In the genomic region with DNA sequence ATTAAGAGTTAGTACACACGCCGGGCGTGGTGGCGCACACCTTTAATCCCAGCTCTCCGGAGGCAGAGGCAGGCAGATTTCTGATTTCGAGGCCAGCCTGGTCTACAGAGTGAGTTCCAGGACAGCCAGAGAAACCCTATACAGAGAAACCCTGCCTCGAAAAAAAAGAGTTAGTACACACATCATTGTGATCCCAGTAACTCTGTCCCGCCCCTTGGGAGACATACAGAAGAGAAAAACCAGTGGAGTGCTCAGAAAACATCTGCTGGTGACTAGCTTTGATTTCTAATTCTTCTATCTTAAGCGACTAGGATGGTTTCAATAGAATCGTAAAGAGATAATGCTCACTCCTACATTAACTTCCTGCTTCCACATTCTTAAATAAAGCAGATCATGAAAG, we compare ENCODE assay signal across 9 mouse cellular contexts. TPM values are rescaled to one million over a fixed set of nuclear protein-coding genes. Genes with fewer than 3 reads are reported as not detected.
A peak's percentile ranks its signal among the peaks of the same experiment; 100 is the strongest.
DNase-seq lines count a peak whose midpoint lies in the region; ATAC-seq and TF ChIP-seq lines count a peak whose summit lies in the region.
"Not testable (repeated sequence)": the region's sequence is repeated elsewhere in the genome, so short reads cannot be mapped to it uniquely, and the experiment has no call there.
"Had no signal": no experiment of that assay in that cellular context is flagged by ENCODE, and none has a peak within 500 bp of the region (broad histone marks: within the 10 kb centered on the region; RNA-seq: fewer than 3 reads in every experiment).

No protein-coding gene starts in this region.

- WGBS in embryonic facial prominence, embryonic 14.5 days: 73% methylated on average over 10 of the region's 10 CpGs
- WGBS in hindbrain, embryonic 13.5 days: 81% methylated on average over 10 of the region's 10 CpGs
- WGBS in kidney, embryonic 16.5 days: 79% methylated on average over 10 of the region's 10 CpGs
- 69% methylated on average over 10 of the region's 10 CpGs for WGBS in liver, embryonic 16.5 days (ENCODE audit: insufficient replicate concordance)
- 81% methylated on average over 10 of the region's 10 CpGs for WGBS in midbrain, embryonic 14.5 days
- 76% methylated on average over 10 of the region's 10 CpGs for WGBS in stomach, embryonic 14.5 days

- not testable (repeated sequence) for H3K9ac ChIP-seq in embryonic facial prominence, embryonic 14.5 days (ENCODE audit: low read depth, low read length); hindbrain, embryonic 13.5 days; kidney, embryonic 16.5 days (replicated peaks; ENCODE audit: low read length); liver, embryonic 16.5 days (ENCODE audit: low read depth, low read length); stomach, embryonic 14.5 days (replicated peaks; ENCODE audit: low read depth, low read length)
- peak overlapping the region; percentile 74; the same call in 1 of the 2 replicates for H3K9ac ChIP-seq in midbrain, embryonic 14.5 days (replicated peaks; ENCODE audit: low read length)

- intact Hi-C loops in gastrocnemius, adult 2 months (cut with DNase I): loop anchor here (5.0 to 10.0 kb wide), 2 partner anchors 47 to 555 kb away; a partner anchor contains a TSS

- H3K4me3 ChIP-seq in embryonic facial prominence, embryonic 14.5 days (ENCODE audit: low read depth, low read length); kidney, embryonic 16.5 days (ENCODE audit: low read length); liver, embryonic 16.5 days (ENCODE audit: low read depth, low read length): not testable (repeated sequence)
- peak overlapping the region; percentile 69 for H3K4me3 ChIP-seq in gastrocnemius, adult 2 months
- H3K4me3 ChIP-seq in hindbrain, embryonic 13.5 days: peak overlapping the region; percentile 62
- peak overlapping the region; percentile 55 for H3K4me3 ChIP-seq in midbrain, embryonic 14.5 days (replicated peaks; ENCODE audit: low read depth, low read length)
- H3K4me3 ChIP-seq in stomach, embryonic 14.5 days (ENCODE audit: low read depth, low read length): peak overlapping the region; percentile 67

- not testable (repeated sequence) for TF ChIP-seq CTCF in gastrocnemius, adult 2 months (IDR thresholded peaks at IDR 0.05)

- DNase-seq in embryonic facial prominence, embryonic 14.5 days (ENCODE audit: low spot score); gastrocnemius, adult 2 months: not testable (repeated sequence)
- peak; percentile 6 for DNase-seq in midbrain, embryonic 14.5 days

- not testable (repeated sequence) for H3K36me3 ChIP-seq in embryonic facial prominence, embryonic 14.5 days (ENCODE audit: control insufficient read depth, insufficient read depth, low read length); hindbrain, embryonic 13.5 days; kidney, embryonic 16.5 days (ENCODE audit: insufficient read depth, low read length); liver, embryonic 16.5 days (ENCODE audit: control insufficient read depth, insufficient read depth); midbrain, embryonic 14.5 days (ENCODE audit: control insufficient read depth, insufficient read depth, low read length); stomach, embryonic 14.5 days (ENCODE audit: control insufficient read depth, insufficient read depth, low read length)

- H3K27me3 ChIP-seq in embryonic facial prominence, embryonic 14.5 days (replicated peaks; ENCODE audit: control insufficient read depth, insufficient read depth, low read length); hindbrain, embryonic 13.5 days; kidney, embryonic 16.5 days (ENCODE audit: insufficient read depth, low read length); liver, embryonic 16.5 days (ENCODE audit: control insufficient read depth, insufficient read depth, low read depth, low read length); midbrain, embryonic 14.5 days (ENCODE audit: control insufficient read depth, insufficient read depth, low read length); stomach, embryonic 14.5 days (ENCODE audit: control insufficient read depth, insufficient read depth, low read length): not testable (repeated sequence)

- not testable (repeated sequence) for H3K27ac ChIP-seq in embryonic facial prominence, embryonic 14.5 days (replicated peaks; ENCODE audit: low read depth, low read length); kidney, embryonic 16.5 days (ENCODE audit: low read length); liver, embryonic 16.5 days (ENCODE audit: low read length); stomach, embryonic 14.5 days (ENCODE audit: low read length)
- H3K27ac ChIP-seq in gastrocnemius, adult 2 months: peak overlapping the region; percentile 88
- H3K27ac ChIP-seq in hindbrain, embryonic 13.5 days: peak overlapping the region; percentile 74; the same call in 1 of the 2 replicates
- H3K27ac ChIP-seq in midbrain, embryonic 14.5 days (replicated peaks; ENCODE audit: low read depth, low read length): 0 out of 2 replicates have a peak overlapping the region, but pooled peaks have one; percentile 17

- not testable (repeated sequence) for ATAC-seq in embryonic facial prominence, embryonic 14.5 days (ENCODE audit: low read depth); kidney, embryonic 16.5 days (ENCODE audit: low FRiP score, low TSS enrichment); liver, embryonic 16.5 days (ENCODE audit: low read depth)
- ATAC-seq in hindbrain, embryonic 13.5 days (ENCODE audit: low FRiP score): peak; percentile 41; the same call in 1 of the 2 replicates
- ATAC-seq in midbrain, embryonic 14.5 days (ENCODE audit: low FRiP score, low TSS enrichment): peak; percentile 5
- 0 out of 2 replicates have a peak, but pooled peaks have one; percentile 3 for ATAC-seq in stomach, embryonic 14.5 days (ENCODE audit: insufficient number of reproducible peaks, insufficient read depth, low FRiP score, low read depth)

- peak overlapping the region; percentile 76 for H3K4me2 ChIP-seq in embryonic facial prominence, embryonic 14.5 days (ENCODE audit: low read depth, low read length)
- peak overlapping the region; percentile 74 for H3K4me2 ChIP-seq in hindbrain, embryonic 13.5 days
- peak overlapping the region; percentile 72; the same call in 1 of the 2 replicates for H3K4me2 ChIP-seq in kidney, embryonic 16.5 days (replicated peaks; ENCODE audit: low read depth, low read length)
- peak overlapping the region; percentile 66 for H3K4me2 ChIP-seq in liver, embryonic 16.5 days (ENCODE audit: low read depth, low read length)
- H3K4me2 ChIP-seq in midbrain, embryonic 14.5 days (ENCODE audit: low read length): peak overlapping the region; percentile 78
- peak overlapping the region; percentile 54; the same call in 1 of the 2 replicates for H3K4me2 ChIP-seq in stomach, embryonic 14.5 days (replicated peaks; ENCODE audit: low read depth, low read length)

- H3K4me1 ChIP-seq in embryonic facial prominence, embryonic 14.5 days (ENCODE audit: control insufficient read depth, insufficient read depth, low read length); hindbrain, embryonic 13.5 days (replicated peaks); kidney, embryonic 16.5 days (ENCODE audit: insufficient read depth, low read length); liver, embryonic 16.5 days (ENCODE audit: control insufficient read depth, low read depth, low read length); midbrain, embryonic 14.5 days (ENCODE audit: control insufficient read depth, insufficient read depth, low read length); stomach, embryonic 14.5 days (ENCODE audit: control insufficient read depth, insufficient read depth, low read length): not testable (repeated sequence)

- H3K9me3 ChIP-seq in embryonic facial prominence, embryonic 14.5 days (ENCODE audit: control insufficient read depth, low read length); hindbrain, embryonic 13.5 days; kidney, embryonic 16.5 days (ENCODE audit: low read length); liver, embryonic 16.5 days (replicated peaks; ENCODE audit: control insufficient read depth, low read length); midbrain, embryonic 14.5 days (ENCODE audit: control insufficient read depth, low read length); stomach, embryonic 14.5 days (ENCODE audit: control insufficient read depth, low read depth, low read length): not testable (repeated sequence)

RNA-seq across cellular contexts. Expression of a gene that starts 6.0 kb away (rescaled TPM):
- polyA plus RNA-seq in embryonic facial prominence, embryonic 14.5 days (2014; fragmentation: Nextera tagmentation; extraction: Ambion mirVana): 2.7 TPM in 2 replicates
- 1 to 10 TPM; 4.7 to 5.6 TPM for total RNA-seq in gastrocnemius, adult 2 months (2021)
- polyA plus RNA-seq in hindbrain, embryonic 13.5 days (2015; fragmentation: Nextera tagmentation; extraction: Ambion mirVana): 4.1 and 4.2 TPM in 2 replicates
- polyA plus RNA-seq in kidney, embryonic 16.5 days (2015; fragmentation: Nextera tagmentation; extraction: Ambion mirVana): 2.1 and 2.7 TPM in 2 replicates
- 0.44 and 0.49 TPM in 2 replicates for polyA plus RNA-seq in liver, embryonic 16.5 days (2015; fragmentation: Nextera tagmentation; extraction: Ambion mirVana)
- polyA plus RNA-seq in midbrain, embryonic 14.5 days (2014; fragmentation: Nextera tagmentation; extraction: Ambion mirVana): 5.5 and 5.8 TPM in 2 replicates
- polyA plus RNA-seq in stomach, embryonic 14.5 days (2014; fragmentation: Nextera tagmentation; extraction: Ambion mirVana): 2.3 and 3.0 TPM in 2 replicates
- polyA plus RNA-seq: adrenal gland, adult 2 months had no signal

RNA-seq across cellular contexts. Expression of a gene that starts 11.4 kb away (rescaled TPM):
- polyA plus RNA-seq in embryonic facial prominence, embryonic 14.5 days (2014; fragmentation: Nextera tagmentation; extraction: Ambion mirVana): 0.24 and 0.31 TPM in 2 replicates
- under 1 TPM; 0.38 to 0.64 TPM for total RNA-seq in gastrocnemius, adult 2 months (2021)
- polyA plus RNA-seq in hindbrain, embryonic 13.5 days (2015; fragmentation: Nextera tagmentation; extraction: Ambion mirVana): 0.10 TPM in 1 of 2 replicates, not detected in the other
- 0.22 and 0.40 TPM in 2 replicates for polyA plus RNA-seq in kidney, embryonic 16.5 days (2015; fragmentation: Nextera tagmentation; extraction: Ambion mirVana)
- 0.17 and 0.26 TPM in 2 replicates for polyA plus RNA-seq in liver, embryonic 16.5 days (2015; fragmentation: Nextera tagmentation; extraction: Ambion mirVana)
- not detected in 2 replicates for polyA plus RNA-seq in midbrain, embryonic 14.5 days (2014; fragmentation: Nextera tagmentation; extraction: Ambion mirVana)
- 0.51 and 0.64 TPM in 2 replicates for polyA plus RNA-seq in stomach, embryonic 14.5 days (2014; fragmentation: Nextera tagmentation; extraction: Ambion mirVana)
- total RNA-seq: left cerebral cortex, postnatal 4 days had no signal

RNA-seq across cellular contexts. Expression of a gene that starts 19.1 kb away (rescaled TPM):
- 2.3 and 3.7 TPM in 2 replicates for polyA plus RNA-seq in embryonic facial prominence, embryonic 14.5 days (2014; fragmentation: Nextera tagmentation; extraction: Ambion mirVana)
- 1 to 10 TPM; 2.2 to 3.4 TPM for total RNA-seq in gastrocnemius, adult 2 months (2021)
- 1.4 and 1.7 TPM in 2 replicates for polyA plus RNA-seq in hindbrain, embryonic 13.5 days (2015; fragmentation: Nextera tagmentation; extraction: Ambion mirVana)
- 3.3 and 3.9 TPM in 2 replicates for polyA plus RNA-seq in kidney, embryonic 16.5 days (2015; fragmentation: Nextera tagmentation; extraction: Ambion mirVana)
- 1.1 and 1.2 TPM in 2 replicates for polyA plus RNA-seq in liver, embryonic 16.5 days (2015; fragmentation: Nextera tagmentation; extraction: Ambion mirVana)
- polyA plus RNA-seq in midbrain, embryonic 14.5 days (2014; fragmentation: Nextera tagmentation; extraction: Ambion mirVana): 1.0 and 2.0 TPM in 2 replicates
- polyA plus RNA-seq in stomach, embryonic 14.5 days (2014; fragmentation: Nextera tagmentation; extraction: Ambion mirVana): 4.1 and 4.5 TPM in 2 replicates

RNA-seq across cellular contexts. Expression of a gene that starts 29.7 kb away (rescaled TPM):
- polyA plus RNA-seq in embryonic facial prominence, embryonic 14.5 days (2014; fragmentation: Nextera tagmentation; extraction: Ambion mirVana): 4.1 and 5.7 TPM in 2 replicates
- 1 to 10 TPM in 1 of 2 experiments, under 1 TPM in 1; 0.17 to 1.6 TPM for total RNA-seq in gastrocnemius, adult 2 months (2021)
- polyA plus RNA-seq in hindbrain, embryonic 13.5 days (2015; fragmentation: Nextera tagmentation; extraction: Ambion mirVana): 8.7 and 9.8 TPM in 2 replicates
- 5.1 and 5.8 TPM in 2 replicates for polyA plus RNA-seq in kidney, embryonic 16.5 days (2015; fragmentation: Nextera tagmentation; extraction: Ambion mirVana)
- polyA plus RNA-seq in liver, embryonic 16.5 days (2015; fragmentation: Nextera tagmentation; extraction: Ambion mirVana): 0.60 and 0.83 TPM in 2 replicates
- polyA plus RNA-seq in midbrain, embryonic 14.5 days (2014; fragmentation: Nextera tagmentation; extraction: Ambion mirVana): 12.4 and 12.6 TPM in 2 replicates
- polyA plus RNA-seq in stomach, embryonic 14.5 days (2014; fragmentation: Nextera tagmentation; extraction: Ambion mirVana): 6.6 and 7.6 TPM in 2 replicates
- polyA plus RNA-seq: adrenal gland, adult 2 months had no signal

RNA-seq across cellular contexts. Expression of a gene that starts 45.5 kb away (rescaled TPM):
- 5.1 and 5.9 TPM in 2 replicates for polyA plus RNA-seq in embryonic facial prominence, embryonic 14.5 days (2014; fragmentation: Nextera tagmentation; extraction: Ambion mirVana)
- 1 to 10 TPM; 1.5 to 2.0 TPM for total RNA-seq in gastrocnemius, adult 2 months (2021)
- 5.5 and 7.5 TPM in 2 replicates for polyA plus RNA-seq in hindbrain, embryonic 13.5 days (2015; fragmentation: Nextera tagmentation; extraction: Ambion mirVana)
- 8.8 and 10.0 TPM in 2 replicates for polyA plus RNA-seq in kidney, embryonic 16.5 days (2015; fragmentation: Nextera tagmentation; extraction: Ambion mirVana)
- polyA plus RNA-seq in liver, embryonic 16.5 days (2015; fragmentation: Nextera tagmentation; extraction: Ambion mirVana): 1.3 TPM in 2 replicates
- 5.4 and 6.2 TPM in 2 replicates for polyA plus RNA-seq in midbrain, embryonic 14.5 days (2014; fragmentation: Nextera tagmentation; extraction: Ambion mirVana)
- 6.1 and 6.4 TPM in 2 replicates for polyA plus RNA-seq in stomach, embryonic 14.5 days (2014; fragmentation: Nextera tagmentation; extraction: Ambion mirVana)
